Mouse (Mus musculus) mouse trophoblast stem cell (cell line): ENCODE measurements at regions not wholly inside any gene's neighbourhood (a gene's known extent, or its start where the extent isn't known, plus 50 kb on each side); places are given as distances from the start of the nearest gene placed in this dataset.
"Not testable (repeated sequence)": the region's sequence is repeated elsewhere in the genome, so short reads cannot be mapped to it uniquely, and the experiment has no call there.

Source experiments
- in situ Hi-C, 2 experiments: fragments of 300-500 bp; cut with MseI, MboI; formaldehyde crosslinking; loops; 2 replicates in 1 of 2; 3 replicates in 1 of 2; pipeline ENCODE4 v1.15.1; 2025

- in situ Hi-C loops, result no loop called here
Measured at GRCm38 (mm10) chr5:97831421-97831820, 199.4 kb downstream of the Antxr2 start.

- in situ Hi-C loops, result no loop called here
Measured at GRCm38 (mm10) chr5:97817485-97817884, 213.4 kb downstream of the Antxr2 start.

- in situ Hi-C loops, result no loop called here
Measured at GRCm38 (mm10) chr5:97815357-97815756, 215.5 kb downstream of the Antxr2 start.

- in situ Hi-C loops, result no loop called here
Measured at GRCm38 (mm10) chr5:97814700-97815099, 216.1 kb downstream of the Antxr2 start.

- in situ Hi-C loops, result no loop called here
Measured at GRCm38 (mm10) chr5:97812611-97813350, 218.1 kb downstream of the Antxr2 start.

GRCm38 (mm10) chr5:97809007-97809406 lies 221.8 kb downstream of the Antxr2 start:
- in situ Hi-C loops, result no loop called here

- in situ Hi-C loops, result no loop called here
Measured at GRCm38 (mm10) chr5:97807171-97807570, 223.7 kb downstream of the Antxr2 start.

- in situ Hi-C loops, result no loop called here
Measured at GRCm38 (mm10) chr5:97806754-97807153, 224.1 kb downstream of the Antxr2 start.

GRCm38 (mm10) chr5:97800017-97800416 lies 230.8 kb downstream of the Antxr2 start:
- in situ Hi-C loops, result no loop called here

GRCm38 (mm10) chr5:97788175-97788574 lies 242.7 kb downstream of the Antxr2 start:
- in situ Hi-C loops, result no loop called here

- in situ Hi-C loops, result no loop called here
Measured at GRCm38 (mm10) chr5:97787001-97787400, 243.8 kb downstream of the Antxr2 start.

GRCm38 (mm10) chr5:97775100-97775499 lies 255.7 kb downstream of the Antxr2 start:
- in situ Hi-C loops, result not testable (repeated sequence)

GRCm38 (mm10) chr5:97773451-97773850 lies 257.4 kb downstream of the Antxr2 start:
- in situ Hi-C loops, result not testable (repeated sequence)

- in situ Hi-C loops, result no loop called here
Measured at GRCm38 (mm10) chr5:97737339-97737738, 280.5 kb upstream of the Gk2 start.

- in situ Hi-C loops, result no loop called here
Measured at GRCm38 (mm10) chr5:97730920-97731319, 274.1 kb upstream of the Gk2 start.

- in situ Hi-C loops, result not testable (repeated sequence)
Measured at GRCm38 (mm10) chr5:97719364-97719763, 262.5 kb upstream of the Gk2 start.

- in situ Hi-C loops, result no loop called here
Measured at GRCm38 (mm10) chr5:97705270-97705669, 248.4 kb upstream of the Gk2 start.

- in situ Hi-C loops, result no loop called here
Measured at GRCm38 (mm10) chr5:97700507-97700906, 243.7 kb upstream of the Gk2 start.

GRCm38 (mm10) chr5:97697581-97698134 lies 240.8 kb upstream of the Gk2 start:
- in situ Hi-C loops, result no loop called here

GRCm38 (mm10) chr5:97693333-97693940 lies 236.6 kb upstream of the Gk2 start:
- in situ Hi-C loops, result no loop called here

GRCm38 (mm10) chr5:97685443-97685842 lies 228.6 kb upstream of the Gk2 start:
- in situ Hi-C loops, result no loop called here

GRCm38 (mm10) chr5:97684592-97685258 lies 227.9 kb upstream of the Gk2 start:
- in situ Hi-C loops, result no loop called here
